Mouse (Mus musculus) liver, embryonic 13.5 days (tissue): ENCODE measurements around the gene Srd5a3. TPM values are rescaled to one million over a fixed set of nuclear protein-coding genes. Genes with fewer than 3 reads are reported as not detected.

ENCODE experiments used
- ATAC-seq: fragments of 200-750 bp; cut with Nextera tagmentation; 2 replicates; pipeline ENCODE4 v1.8.0; 2017; ENCODE audit warnings: low read depth, mild to moderate bottlenecking, moderate number of reproducible peaks, moderate library complexity
- DNase-seq: peaks from one replicate; pipeline ENCODE4 v3.0.0; 2022
- H3K27ac ChIP-seq: fragments of 300-500 bp; sonication (generic); 2 replicates; pipeline ENCODE4 v1.5.1; 2015; ENCODE audit warnings: moderate library complexity, mild to moderate bottlenecking, inconsistent platforms
- H3K27me3 ChIP-seq: fragments of 300-500 bp; sonication (generic); 2 replicates; pipeline ENCODE4 v1.6.1; 2015; ENCODE audit warnings: mild to moderate bottlenecking, inconsistent platforms
- H3K36me3 ChIP-seq: fragments of 300-500 bp; sonication (generic); 2 replicates; pipeline ENCODE4 v1.6.1; 2015; ENCODE audit warnings: mild to moderate bottlenecking, inconsistent platforms
- H3K4me1 ChIP-seq: fragments of 300-500 bp; sonication (generic); replicated peaks from 2 replicates; pipeline ENCODE4 v1.6.1; 2015; ENCODE audit warnings: inconsistent platforms
- H3K4me2 ChIP-seq: fragments of 300-500 bp; sonication (generic); 2 replicates; pipeline ENCODE4 v1.6.1; 2015; ENCODE audit warnings: inconsistent platforms, mild to moderate bottlenecking, moderate library complexity
- H3K4me3 ChIP-seq: fragments of 300-500 bp; sonication (generic); replicated peaks from 2 replicates; pipeline ENCODE4 v1.5.1; 2015; ENCODE audit warnings: mild to moderate bottlenecking, inconsistent platforms
- H3K9ac ChIP-seq: fragments of 300-500 bp; sonication (generic); 2 replicates; pipeline ENCODE4 v1.6.1; 2015; ENCODE audit warnings: mild to moderate bottlenecking, inconsistent platforms
- H3K9me3 ChIP-seq: fragments of 300-500 bp; sonication (generic); replicated peaks from 2 replicates; pipeline ENCODE4 v1.6.1; 2016; ENCODE audit warnings: inconsistent platforms
- WGBS: fragments of 180-500 bp; shearing (Covaris S2); methylation state at CpG from one replicate; pipeline ENCODE4 v1.1.7; 2015; ENCODE audit not compliant: insufficient replicate concordance; 5-methylcytosine and 5-hydroxymethylcytosine counted together
- polyA plus RNA-seq: library from polyadenylated mRNA; unstranded; fragments of >200 nt; fragmentation: Nextera tagmentation; extraction: Ambion mirVana; gene quantifications from 2 replicates; pipeline ENCODE4 v1.2.1, GENCODE M21; 2015

Srd5a3 gene
- polyA plus RNA-seq, 1 experiment from 2014 or later: 14.4 TPM

- Histone ChIP-seq H3K27me3 (no peaks in the 10 kb centered on the region), H3K9ac (no peak overlapping the region), H3K4me3 (no peak overlapping the region), H3K27ac (no peak overlapping the region; the same call in 1 of the 2 replicates), H3K4me1 (peaks cover 32% of the 10 kb centered on the region), H3K36me3 (peaks cover 22% of the 10 kb centered on the region), H3K9me3 (no peaks in the 10 kb centered on the region), H3K4me2 (no peak overlapping the region)
- DNase-seq: no peak
- no peak for ATAC-seq
- 58% methylated on average over 6 of the region's 6 CpGs for WGBS
Observed at GRCm38 (mm10) chr5:76194377-76194945, 54.4 kb downstream of the Srd5a3 start.

GRCm38 (mm10) chr5:76199346-76199745, 59.3 kb downstream of the Srd5a3 start:
- H3K9me3 ChIP-seq: no peaks in the 10 kb centered on the region
- no peak overlapping the region for H3K4me2 ChIP-seq
- 86% methylated on average over 13 of the region's 13 CpGs for WGBS
- ATAC-seq: no peak
- no peak overlapping the region for H3K9ac ChIP-seq
- H3K27ac ChIP-seq: no peak overlapping the region
- DNase-seq: no peak
- no peaks in the 10 kb centered on the region for H3K27me3 ChIP-seq
- H3K4me1 ChIP-seq: peaks cover 3% of the 10 kb centered on the region
- H3K4me3 ChIP-seq: no peak overlapping the region
- H3K36me3 ChIP-seq: peaks cover 50% of the 10 kb centered on the region

GRCm38 (mm10) chr5:76203171-76203570, 63.1 kb downstream of the Srd5a3 start:
- H3K9me3 ChIP-seq: no peaks in the 10 kb centered on the region
- WGBS: 93% methylated on average over 3 of the region's 3 CpGs

More at GRCm38 (mm10) chr5:76203171-76203570, 63.1 kb downstream of the Srd5a3 start:
- H3K4me2 ChIP-seq: no peak overlapping the region
- H3K9ac ChIP-seq: no peak overlapping the region
- H3K4me3 ChIP-seq: no peak overlapping the region
- DNase-seq (no peak), ATAC-seq (no peak)
- no peaks in the 10 kb centered on the region for H3K4me1 ChIP-seq
- no peaks in the 10 kb centered on the region for H3K27me3 ChIP-seq
- H3K27ac ChIP-seq: no peak overlapping the region
- H3K36me3 ChIP-seq: peaks cover 71% of the 10 kb centered on the region

Other genes with a start within 250 kb of the Srd5a3 start
- 7.7 and 10.0 TPM in 2 replicates for gene Kdr, start 161.8 kb upstream of the Srd5a3 start, polyA plus RNA-seq
- 31.5 and 31.6 TPM in 2 replicates for gene Tmem165, start 43.6 kb downstream of the Srd5a3 start, polyA plus RNA-seq
- gene Clock, start 164.5 kb downstream of the Srd5a3 start, polyA plus RNA-seq: 1.7 and 2.0 TPM in 2 replicates
- not detected in 2 replicates for gene Pdcl2, start 190.9 kb downstream of the Srd5a3 start, polyA plus RNA-seq
- gene Nmu, start 223.5 kb downstream of the Srd5a3 start, polyA plus RNA-seq: not detected in 2 replicates